Mouse (Mus musculus): Measurements from ENCODE around the gene Foxp4. TPM values are rescaled to one million over a fixed set of nuclear protein-coding genes. Genes with fewer than 3 reads are reported as not detected.
A peak's percentile ranks its signal among the peaks of the same experiment; 100 is the strongest.

The Foxp4 gene
- polyA plus RNA-seq, 1 experiment: 29.5 TPM

DNA sequence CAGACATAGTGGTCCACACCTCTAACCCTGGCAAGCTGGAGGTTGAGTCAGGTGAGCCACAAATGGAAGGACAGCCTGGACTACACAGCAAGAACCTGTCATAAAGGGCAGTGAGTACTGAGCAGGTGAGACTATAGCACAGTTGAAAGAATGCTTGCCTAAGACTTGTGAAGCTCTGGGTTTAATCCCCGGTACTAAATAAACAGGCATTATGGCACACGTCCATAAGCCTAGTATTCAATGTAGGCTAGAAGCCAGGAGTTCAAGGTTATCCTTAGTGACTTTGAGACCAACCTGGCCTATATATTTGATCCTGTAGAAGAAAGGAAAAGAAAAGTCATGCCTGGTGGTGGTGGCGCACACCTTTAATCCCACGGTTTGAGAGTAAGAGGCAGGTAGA, 12.1 kb upstream of the Foxp4 start:
- H3K4me3 ChIP-seq (ENCODE audit: insufficient read depth, low read length): no peak overlapping the region
- H3K27ac ChIP-seq (ENCODE audit: insufficient read depth, low read length): no peak overlapping the region
- H3K4me1 ChIP-seq (ENCODE audit: control insufficient read depth, insufficient read depth, low read length): no peaks in the 10 kb centered on the region
- TF ChIP-seq POLR2A (IDR thresholded peaks at IDR 0.05; ENCODE audit: low read depth, low read length): no peak
- no peak for TF ChIP-seq CTCF (IDR thresholded peaks at IDR 0.05; ENCODE audit: borderline replicate concordance, insufficient read depth, low read length)

DNA sequence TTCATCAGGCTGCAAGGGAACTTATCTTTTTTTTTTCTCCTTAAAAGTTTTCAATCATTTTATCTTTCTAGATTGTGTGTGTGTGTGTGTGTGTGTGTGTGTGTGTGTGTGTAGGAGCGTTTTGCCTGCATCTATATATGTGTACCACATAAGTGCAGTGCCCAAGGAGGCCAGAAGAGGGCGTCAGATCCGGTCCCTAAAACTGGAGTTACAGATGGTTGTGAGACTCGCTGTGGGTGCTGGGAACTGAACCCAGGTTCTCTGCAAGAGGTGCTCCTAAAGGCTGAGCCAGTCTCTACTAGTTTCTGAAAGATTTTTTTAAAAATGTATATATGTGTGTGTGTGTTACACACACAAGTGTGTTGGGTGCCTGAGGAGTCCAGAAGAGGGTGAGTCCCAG, 5.0 kb upstream of the Foxp4 start:
- TF ChIP-seq POLR2A (IDR thresholded peaks at IDR 0.05; ENCODE audit: low read depth, low read length): no peak
- no peak for TF ChIP-seq CTCF (IDR thresholded peaks at IDR 0.05; ENCODE audit: borderline replicate concordance, insufficient read depth, low read length)
- Histone ChIP-seq H3K4me3 (ENCODE audit: insufficient read depth, low read length) (no peak overlapping the region), H3K4me1 (ENCODE audit: control insufficient read depth, insufficient read depth, low read length) (peaks cover 4% of the 10 kb centered on the region; the same call in 1 of the 2 replicates), H3K27ac (ENCODE audit: insufficient read depth, low read length) (no peak overlapping the region)

DNA sequence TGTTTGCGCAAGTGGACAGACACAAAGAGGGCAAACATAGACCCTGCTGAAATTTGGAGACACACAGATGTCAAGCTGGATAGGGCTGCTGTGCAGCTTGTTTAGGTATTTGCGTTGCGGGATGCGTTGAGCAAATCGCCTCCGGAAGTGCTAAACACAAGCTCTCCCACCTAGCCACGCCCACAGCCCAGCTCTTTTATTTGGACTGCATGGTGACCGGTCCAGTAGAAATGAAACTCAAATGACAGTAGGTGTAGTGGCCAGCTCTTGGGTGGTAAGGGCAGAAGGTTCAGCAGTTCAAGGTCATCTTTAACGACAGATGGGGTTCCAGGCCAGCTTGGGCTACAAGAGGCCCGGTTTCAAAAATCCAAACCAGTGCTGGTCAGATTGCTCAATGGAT, 1.5 kb upstream of the Foxp4 start:
- Histone ChIP-seq H3K27ac (ENCODE audit: insufficient read depth, low read length) (no peak overlapping the region), H3K4me1 (ENCODE audit: control insufficient read depth, insufficient read depth, low read length) (peaks cover 4% of the 10 kb centered on the region; the same call in 1 of the 2 replicates), H3K4me3 (ENCODE audit: insufficient read depth, low read length) (peak overlapping the region; percentile 70)
- TF ChIP-seq POLR2A (IDR thresholded peaks at IDR 0.05; ENCODE audit: low read depth, low read length): peak; percentile 23; the same call in 1 of the 2 replicates
- no peak for TF ChIP-seq CTCF (IDR thresholded peaks at IDR 0.05; ENCODE audit: borderline replicate concordance, insufficient read depth, low read length)

DNA sequence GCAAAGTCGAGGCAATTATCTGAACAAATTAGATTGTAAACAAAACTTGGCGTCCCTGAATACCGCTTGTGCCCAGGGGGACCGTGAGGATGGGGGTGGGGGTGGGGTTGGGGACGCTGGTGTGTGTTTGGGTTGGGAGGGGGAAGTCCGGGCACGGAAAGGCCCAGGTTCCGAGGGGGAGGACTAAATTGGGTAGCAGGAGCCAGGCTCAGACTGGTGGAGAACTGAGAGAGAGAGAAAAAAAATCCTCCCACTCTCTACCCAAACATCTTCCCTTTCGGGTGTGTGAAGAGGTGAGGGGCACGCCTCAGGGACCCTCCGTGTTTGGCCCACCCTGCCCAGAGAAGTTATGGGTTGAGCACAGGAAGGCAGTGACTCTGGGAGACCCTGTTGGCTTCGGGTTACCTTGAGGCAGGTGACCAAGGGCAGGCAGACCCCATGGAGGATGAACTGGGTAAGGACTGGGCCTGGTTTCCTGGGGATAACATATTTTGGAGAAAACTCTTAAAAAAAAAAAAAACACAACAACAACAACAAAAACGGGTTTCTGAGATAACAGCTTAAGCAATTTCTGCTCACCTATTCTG, 988 bp upstream of the Foxp4 start:
- TF ChIP-seq CTCF (IDR thresholded peaks at IDR 0.05; ENCODE audit: borderline replicate concordance, insufficient read depth, low read length) (no peak), POLR2A (IDR thresholded peaks at IDR 0.05; ENCODE audit: low read depth, low read length) (no peak)
- peaks cover 4% of the 10 kb centered on the region; the same call in 1 of the 2 replicates for H3K4me1 ChIP-seq (ENCODE audit: control insufficient read depth, insufficient read depth, low read length)
- peak overlapping the region; percentile 70 for H3K4me3 ChIP-seq (ENCODE audit: insufficient read depth, low read length)
- peak overlapping the region; percentile 69 for H3K27ac ChIP-seq (ENCODE audit: insufficient read depth, low read length)

DNA sequence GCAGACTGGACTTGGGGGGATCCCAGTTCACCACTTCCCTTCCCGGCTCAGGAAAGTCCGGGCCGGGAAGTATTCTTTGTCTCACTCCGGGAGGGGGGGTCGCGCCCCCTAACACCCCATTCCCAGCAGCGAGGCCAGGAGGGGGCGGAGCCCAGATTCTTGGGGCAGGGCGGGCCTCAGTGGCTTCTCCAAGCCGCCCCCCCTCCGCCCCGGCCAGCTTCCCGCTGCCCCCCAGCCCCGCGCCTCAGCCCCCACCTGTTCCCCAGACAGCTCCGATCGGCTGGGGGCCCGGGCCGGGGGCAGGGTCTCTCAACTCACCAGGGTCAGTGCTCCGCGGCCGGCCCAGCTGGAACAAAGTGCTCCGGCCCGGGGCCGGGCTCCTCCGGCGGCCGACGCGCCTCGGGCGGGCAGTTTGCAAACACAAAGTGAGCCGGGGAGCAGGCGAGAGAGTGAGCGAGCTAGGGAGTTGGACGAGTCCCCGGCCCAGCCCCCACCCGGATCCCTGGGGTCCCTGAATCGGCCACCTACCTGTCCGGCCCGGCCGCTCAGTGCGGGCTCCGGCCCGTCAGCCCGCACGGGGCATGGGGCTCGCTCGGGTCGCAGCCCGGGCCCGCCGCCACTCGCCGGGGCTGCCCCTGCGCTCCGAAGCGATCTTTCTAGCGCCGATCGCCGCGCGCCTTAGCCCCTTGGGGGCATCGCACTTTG, 615 bp downstream of the Foxp4 start:
- Histone ChIP-seq H3K4me3 (ENCODE audit: insufficient read depth, low read length) (peak overlapping the region; percentile 70), H3K4me1 (ENCODE audit: control insufficient read depth, insufficient read depth, low read length) (peaks cover 4% of the 10 kb centered on the region; the same call in 1 of the 2 replicates), H3K27ac (ENCODE audit: insufficient read depth, low read length) (peak overlapping the region; percentile 73)
- TF ChIP-seq POLR2A (IDR thresholded peaks at IDR 0.05; ENCODE audit: low read depth, low read length) (no peak), CTCF (IDR thresholded peaks at IDR 0.05; ENCODE audit: borderline replicate concordance, insufficient read depth, low read length) (no peak)

DNA sequence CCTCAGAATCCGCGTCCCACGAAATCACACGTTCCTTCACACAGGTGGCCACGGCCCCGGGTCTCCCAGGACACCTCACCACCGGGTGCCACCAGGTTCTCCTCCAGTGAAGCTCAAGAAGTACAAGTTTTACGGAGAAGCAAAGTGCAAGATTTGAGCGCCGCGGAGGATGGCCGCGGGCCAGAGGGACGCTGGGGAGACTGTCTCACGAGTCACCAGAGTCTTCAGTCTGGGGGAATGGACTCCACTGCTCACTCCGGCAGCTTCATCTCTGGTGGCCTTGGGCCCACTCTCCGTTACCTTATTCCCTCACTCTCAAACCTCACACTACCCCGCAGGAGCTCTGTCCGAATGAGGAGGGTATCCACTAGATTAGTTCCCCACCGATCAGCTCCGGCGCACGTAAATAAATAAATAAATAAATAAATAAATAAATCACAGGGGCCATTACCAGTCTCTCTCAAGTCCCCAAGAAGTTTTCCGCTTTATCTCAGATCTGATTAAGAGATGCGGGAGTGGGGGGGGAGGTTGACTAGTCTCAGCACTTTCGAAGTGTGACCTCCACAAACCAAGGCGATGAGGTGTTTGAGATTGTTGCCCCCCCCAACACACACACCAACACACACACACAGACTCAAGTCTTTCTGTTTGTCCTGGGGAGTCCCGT, 1.3 kb downstream of the Foxp4 start:
- H3K4me1 ChIP-seq (ENCODE audit: control insufficient read depth, insufficient read depth, low read length): peaks cover 4% of the 10 kb centered on the region; the same call in 1 of the 2 replicates
- no peak overlapping the region for H3K27ac ChIP-seq (ENCODE audit: insufficient read depth, low read length)
- TF ChIP-seq CTCF (IDR thresholded peaks at IDR 0.05; ENCODE audit: borderline replicate concordance, insufficient read depth, low read length): no peak
- H3K4me3 ChIP-seq (ENCODE audit: insufficient read depth, low read length): peak overlapping the region; percentile 70

DNA sequence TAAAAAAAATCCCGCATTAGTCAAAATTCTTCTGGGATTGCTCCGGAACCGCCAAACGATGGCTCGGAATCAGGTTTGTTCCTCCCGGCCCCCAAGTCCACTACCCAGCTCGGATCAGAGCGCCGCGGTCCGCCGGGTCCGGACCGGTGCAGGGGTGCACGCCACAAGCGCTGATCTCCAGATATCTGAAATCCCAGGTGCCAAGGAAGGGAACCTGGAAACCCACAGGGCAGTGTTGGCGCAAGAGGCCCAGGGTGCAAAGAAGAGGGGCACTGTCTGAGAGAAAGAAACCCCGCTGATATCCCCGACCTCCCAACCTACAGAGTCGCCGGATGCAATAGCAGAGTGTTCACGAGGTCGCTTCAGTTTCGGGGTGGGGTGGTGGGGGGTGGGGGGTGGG, 1.9 kb downstream of the Foxp4 start:
- peaks cover 4% of the 10 kb centered on the region; the same call in 1 of the 2 replicates for H3K4me1 ChIP-seq (ENCODE audit: control insufficient read depth, insufficient read depth, low read length)
- no peak overlapping the region for H3K27ac ChIP-seq (ENCODE audit: insufficient read depth, low read length)

DNA sequence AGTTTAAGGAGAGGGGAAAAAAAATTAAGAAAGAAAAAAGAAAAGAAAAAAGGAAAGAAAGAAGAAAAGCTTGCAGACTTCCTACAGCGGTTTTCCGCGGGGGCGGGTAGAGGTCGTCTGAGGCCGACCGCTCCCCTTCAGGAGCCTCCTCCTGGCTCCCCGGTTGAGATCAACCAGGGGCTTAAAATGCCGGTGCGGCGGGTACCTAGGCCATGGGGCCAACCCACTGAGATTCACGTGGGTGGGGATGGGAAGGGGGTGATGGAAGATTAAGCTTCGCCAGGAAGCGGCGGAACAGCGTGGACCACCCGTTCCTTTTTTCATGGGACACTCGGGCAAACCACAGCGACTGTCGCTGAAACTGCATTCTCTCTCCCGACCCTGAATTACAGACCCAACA, 2.3 kb downstream of the Foxp4 start:
- Histone ChIP-seq H3K27ac (ENCODE audit: insufficient read depth, low read length) (no peak overlapping the region), H3K4me1 (ENCODE audit: control insufficient read depth, insufficient read depth, low read length) (peaks cover 4% of the 10 kb centered on the region; the same call in 1 of the 2 replicates)

More for the DNA sequence above, 1.9 kb downstream of the Foxp4 start:
- TF ChIP-seq POLR2A (IDR thresholded peaks at IDR 0.05; ENCODE audit: low read depth, low read length) (no peak), CTCF (IDR thresholded peaks at IDR 0.05; ENCODE audit: borderline replicate concordance, insufficient read depth, low read length) (no peak)
- H3K4me3 ChIP-seq (ENCODE audit: insufficient read depth, low read length): peak overlapping the region; percentile 70

DNA sequence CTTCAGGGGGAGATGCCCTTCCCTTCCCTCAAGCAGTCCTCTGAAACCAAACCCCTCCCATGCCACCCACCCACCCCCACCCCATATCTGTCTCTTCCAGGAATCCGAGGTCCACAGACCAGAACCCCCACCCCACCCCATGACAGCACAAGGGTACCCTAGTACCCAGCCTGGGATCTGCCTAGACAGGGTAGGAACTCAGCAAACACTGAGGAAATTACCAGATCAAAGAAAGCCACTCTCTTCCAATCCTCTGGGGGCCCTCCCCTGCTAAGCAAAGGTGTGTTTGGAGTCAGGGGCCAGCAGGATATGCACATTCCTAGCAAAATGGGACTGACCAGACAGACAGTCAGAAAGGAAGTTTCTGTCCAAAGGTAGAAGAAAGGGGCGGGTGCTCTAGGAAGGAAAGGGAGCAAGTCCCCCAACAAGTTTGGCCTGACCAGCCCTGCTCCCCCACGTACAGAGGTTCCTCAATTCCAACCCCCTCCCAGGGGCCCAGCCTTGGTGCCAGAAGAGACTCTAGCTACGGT, 3.2 kb downstream of the Foxp4 start:
- TF ChIP-seq POLR2A (IDR thresholded peaks at IDR 0.05; ENCODE audit: low read depth, low read length): no peak
- no peak for TF ChIP-seq CTCF (IDR thresholded peaks at IDR 0.05; ENCODE audit: borderline replicate concordance, insufficient read depth, low read length)
- Histone ChIP-seq H3K4me1 (ENCODE audit: control insufficient read depth, insufficient read depth, low read length) (peaks cover 4% of the 10 kb centered on the region; the same call in 1 of the 2 replicates), H3K4me3 (ENCODE audit: insufficient read depth, low read length) (no peak overlapping the region), H3K27ac (ENCODE audit: insufficient read depth, low read length) (no peak overlapping the region)

More for the DNA sequence above, 2.3 kb downstream of the Foxp4 start:
- H3K4me3 ChIP-seq (ENCODE audit: insufficient read depth, low read length): peak overlapping the region; percentile 70
- no peak for TF ChIP-seq CTCF (IDR thresholded peaks at IDR 0.05; ENCODE audit: borderline replicate concordance, insufficient read depth, low read length)

Measured in embryonic fibroblast, embryonic 13.5 days (primary cell).